Mouse (Mus musculus): ENCODE data around the gene Cyp26b1.

DNA sequence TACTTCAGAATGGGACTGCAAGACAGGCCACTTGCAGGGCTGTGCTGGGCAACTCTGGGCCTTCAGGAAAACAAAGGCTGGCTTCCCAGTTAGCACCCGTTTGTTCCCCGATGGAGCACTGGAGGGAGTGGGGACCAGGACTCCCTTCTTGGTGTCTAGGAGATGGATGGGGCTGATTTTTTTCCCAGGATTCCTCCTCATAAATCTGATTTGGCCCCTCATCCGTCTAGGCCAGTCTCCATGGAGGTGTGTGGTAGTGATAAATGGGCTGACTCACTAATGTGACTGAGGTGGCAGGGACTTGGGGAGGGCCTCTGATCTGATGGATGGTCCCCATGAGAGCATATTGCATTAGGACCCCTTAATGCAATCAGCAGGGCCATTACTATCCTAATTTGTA is 5.0 kb upstream of the Cyp26b1 start:
- TF ChIP-seq POLR2AphosphoS2 (IDR thresholded peaks at IDR 0.05; ENCODE audit: insufficient read length, low read depth) (no peak), POLR2A (IDR thresholded peaks at IDR 0.05; ENCODE audit: insufficient read length, low read depth) (no peak)
